Mouse (Mus musculus): ENCODE measurements around the gene Ubqln4.

GRCm38 (mm10) chr3:88579454-88580117 is 26.0 kb downstream of the Ubqln4 start:
- peak; percentile 43; the same call in 1 of the 2 replicates for TF ChIP-seq POLR2A (IDR thresholded peaks at IDR 0.05; ENCODE audit: borderline replicate concordance, extremely low read depth, insufficient read depth, insufficient read length, poor library complexity, severe bottlenecking)
- TF ChIP-seq CTCF (IDR thresholded peaks at IDR 0.05; ENCODE audit: borderline replicate concordance, extremely low read depth, insufficient read depth, insufficient read length), result no peak

Measured in brain, embryonic 14.5 days (tissue).